Mouse (Mus musculus) T-cell, adult 66 days (primary cell): ENCODE data around the gene Dhx36. TPM values are rescaled to one million over a fixed set of nuclear protein-coding genes. Genes with fewer than 3 reads are reported as not detected.

ENCODE experiments used
- total RNA-seq, 2 experiments: library from RNA; stranded (reverse); gene quantifications; 3 replicates in 1 of 2; 4 replicates in 1 of 2; pipeline ENCODE4 v1.2.4; 2023

Dhx36 gene
- total RNA-seq, result 10 to 100 TPM; 59.6 to 67.2 TPM

GRCm38 (mm10) chr3:62506488-62507205 is at the start of gene Dhx36:
Dhx36 (minus strand) TSS chr3:62507004.

Other genes starting within 250 kb of the Dhx36 start
- gene Arhgef26, start 168.7 kb downstream of the Dhx36 start, total RNA-seq, result under 1 TPM; 0.12 TPM
- not detected for gene Gpr149, start 98.1 kb upstream of the Dhx36 start, total RNA-seq